Mouse (Mus musculus): ENCODE results near the gene Elobl.

Gene Elobl

GRCm38 (mm10) chr11:88931692-88932530 is 34.8 kb downstream of the Elobl start:
- DNase-seq = no peak

- no peak for DNase-seq
Measured at GRCm38 (mm10) chr11:88926566-88926965, 40.2 kb downstream of the Elobl start.

All from thymus, postnatal 36 days (tissue).